Mouse (Mus musculus) thymus, adult 2 months (tissue): ENCODE data around the gene Man1c1. TPM values are rescaled to one million over a fixed set of nuclear protein-coding genes. Genes with fewer than 3 reads are reported as not detected.

Experiments used
- DNase-seq: peaks from one replicate; pipeline ENCODE4 v3.0.0; 2021
- H3K27ac ChIP-seq: fragments of 200-500 bp; 2 replicates; pipeline ENCODE4 v1.5.1; 2012; ENCODE audit warnings: low read length, control low read depth; ENCODE audit not compliant: control insufficient read depth, insufficient read depth
- H3K27me3 ChIP-seq: fragments of 200-500 bp; 2 replicates; pipeline ENCODE4 v1.6.1; 2012; ENCODE audit warnings: mild to moderate bottlenecking, low read length, moderate library complexity, mixed read lengths; ENCODE audit not compliant: control insufficient read depth, insufficient read depth
- H3K36me3 ChIP-seq: fragments of 200-500 bp; 2 replicates; pipeline ENCODE4 v1.6.1; 2012; ENCODE audit warnings: mild to moderate bottlenecking, low read length, moderate library complexity; ENCODE audit not compliant: control insufficient read depth, insufficient read depth
- H3K4me1 ChIP-seq: fragments of 200-500 bp; replicated peaks from 2 replicates; pipeline ENCODE4 v1.6.1; 2012; ENCODE audit warnings: low read length; ENCODE audit not compliant: control insufficient read depth, insufficient read depth
- H3K4me3 ChIP-seq: fragments of 200-500 bp; 2 replicates; pipeline ENCODE4 v1.5.1; 2012; ENCODE audit warnings: mild to moderate bottlenecking, low read length, control low read depth, moderate library complexity; ENCODE audit not compliant: control insufficient read depth, insufficient read depth
- CTCF ChIP-seq: fragments of 200-500 bp; IDR thresholded peaks from 2 replicates; pipeline ENCODE4 v1.5.1; 2012; ENCODE audit warnings: mild to moderate bottlenecking, control low read depth, low read length, moderate library complexity, borderline replicate concordance; ENCODE audit not compliant: control insufficient read depth, poor library complexity, insufficient read depth; ENCODE audit errors: extremely low read depth
- POLR2A ChIP-seq: fragments of 200-500 bp; IDR thresholded peaks from 2 replicates; pipeline ENCODE4 v1.6.1; 2012; ENCODE audit warnings: mild to moderate bottlenecking, low read length, control low read depth, moderate library complexity; ENCODE audit not compliant: control insufficient read depth, poor library complexity, insufficient read depth; ENCODE audit errors: extremely low read depth
- WGBS: fragments of 180-500 bp; shearing (Covaris S2); methylation state at CpG from one replicate; pipeline ENCODE4 v1.1.7; 2018; 5-methylcytosine and 5-hydroxymethylcytosine counted together
- polyA plus RNA-seq: library from polyadenylated mRNA; depleted of rRNA; stranded (reverse); fragments of >200 nt; gene quantifications from 2 replicates; pipeline ENCODE4 v1.2.3, GENCODE M21; 2012

Gene Man1c1
- polyA plus RNA-seq, 1 experiment = 5.5 TPM

DNA sequence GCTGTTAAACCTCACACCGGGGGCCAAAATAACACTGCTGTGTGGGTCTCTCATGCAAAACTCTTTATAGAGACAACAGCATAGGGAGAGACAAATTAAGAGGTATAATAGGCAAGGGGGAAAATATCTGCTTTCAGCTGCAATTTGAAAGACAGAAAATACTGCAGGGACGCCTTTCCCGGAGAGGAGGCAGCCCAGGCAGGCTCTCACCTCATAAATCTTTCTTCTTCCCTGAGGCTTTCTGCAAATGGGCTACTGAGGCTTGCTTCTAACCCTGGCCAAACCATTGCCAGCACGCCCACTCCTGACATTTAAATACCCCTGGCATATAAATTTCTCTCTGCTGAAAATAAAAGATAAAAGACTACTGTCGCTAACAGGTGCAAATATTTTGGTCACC, 1.2 kb upstream of the Man1c1 start:
- no peak for DNase-seq
- WGBS = 84% methylated on average over 5 of the region's 5 CpGs
- TF ChIP-seq CTCF (no peak), POLR2A (no peak)
- H3K4me3 ChIP-seq = no peak overlapping the region
- peaks cover 19% of the 10 kb centered on the region for H3K4me1 ChIP-seq
- H3K27me3 ChIP-seq = peaks cover 14% of the 10 kb centered on the region; the same call in 1 of the 2 replicates
- no peak overlapping the region for H3K27ac ChIP-seq
- H3K36me3 ChIP-seq = no peaks in the 10 kb centered on the region

DNA sequence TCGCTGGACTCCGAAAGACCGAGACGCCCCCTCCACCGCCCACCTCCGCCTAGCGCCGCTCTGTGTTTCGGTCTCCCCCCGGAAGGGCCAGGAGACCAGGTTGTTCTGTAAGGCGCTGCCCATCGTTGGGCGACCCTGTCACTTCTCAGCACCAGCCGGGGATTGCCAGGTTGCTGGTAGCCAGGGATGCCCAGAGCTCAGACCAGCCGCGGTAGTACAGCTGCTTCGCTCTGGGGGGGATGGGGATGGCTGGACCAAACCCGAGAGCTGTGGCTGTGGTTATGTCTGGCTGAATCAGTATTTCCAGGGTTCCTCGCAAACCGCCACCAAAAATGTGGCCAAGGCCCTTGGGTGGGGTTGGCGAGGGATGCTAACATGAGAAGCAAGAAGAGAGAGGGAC, 500 bp upstream of the Man1c1 start:
- Histone ChIP-seq H3K27ac (no peak overlapping the region), H3K4me3 (peak overlapping the region; percentile 27), H3K4me1 (peaks cover 19% of the 10 kb centered on the region), H3K36me3 (no peaks in the 10 kb centered on the region), H3K27me3 (peaks cover 14% of the 10 kb centered on the region; the same call in 1 of the 2 replicates)
- TF ChIP-seq POLR2A (no peak), CTCF (0 out of 2 replicates have a peak, but pooled peaks have one; percentile 1)
- no peak for DNase-seq
- 2% methylated on average over 20 of the region's 21 CpGs for WGBS

DNA sequence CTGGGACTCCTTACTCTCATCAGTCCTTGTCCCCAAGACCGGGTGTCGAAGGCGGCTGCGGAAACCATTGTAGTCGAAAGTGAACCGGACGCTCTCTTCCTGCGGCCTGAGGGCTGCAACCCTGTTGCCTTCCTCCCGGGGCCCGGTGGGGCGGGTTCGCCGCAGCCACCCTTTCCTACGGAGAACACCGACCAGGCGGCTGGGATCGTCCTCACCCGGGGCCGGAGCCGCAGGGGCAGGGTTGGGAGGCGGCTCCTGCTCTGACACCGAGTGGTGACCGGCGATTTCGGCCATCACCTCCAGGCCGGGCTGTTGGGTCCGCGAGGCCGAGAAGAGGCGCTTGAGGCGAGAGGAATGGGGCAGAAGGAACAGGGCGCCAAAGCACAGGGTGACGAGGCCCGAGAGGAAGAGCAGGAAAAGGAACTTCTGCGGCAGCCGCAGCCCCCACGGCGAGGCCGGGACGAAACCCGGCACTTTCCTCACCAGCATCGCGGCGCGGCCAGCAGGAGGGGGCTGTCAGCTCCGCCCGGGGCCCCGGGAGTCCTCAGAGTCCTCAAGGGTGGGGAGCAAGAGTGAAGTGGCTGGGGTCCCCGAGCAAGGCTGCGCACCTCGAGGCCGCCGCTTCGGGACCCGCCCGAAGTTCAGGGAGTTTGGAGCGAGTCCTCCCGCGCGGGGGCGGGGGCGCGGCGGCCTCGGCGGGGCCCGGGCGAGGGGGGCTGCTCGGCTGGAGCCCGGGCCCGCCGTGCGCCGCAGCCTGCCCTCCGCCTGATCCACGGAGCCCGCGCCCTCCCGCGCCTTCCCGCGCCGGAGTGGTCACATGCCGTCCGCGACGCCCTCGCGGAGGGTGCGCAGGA, 882 bp downstream of the Man1c1 start:
- DNase-seq = peak; percentile 30
- H3K36me3 ChIP-seq = no peaks in the 10 kb centered on the region
- peaks cover 14% of the 10 kb centered on the region; the same call in 1 of the 2 replicates for H3K27me3 ChIP-seq
- H3K4me1 ChIP-seq = peaks cover 19% of the 10 kb centered on the region
- peak overlapping the region; percentile 48 for H3K4me3 ChIP-seq
- no peak overlapping the region for H3K27ac ChIP-seq
- no peak for TF ChIP-seq CTCF
- no peak for TF ChIP-seq POLR2A
- WGBS = 1% methylated on average over 90 of the region's 90 CpGs

DNA sequence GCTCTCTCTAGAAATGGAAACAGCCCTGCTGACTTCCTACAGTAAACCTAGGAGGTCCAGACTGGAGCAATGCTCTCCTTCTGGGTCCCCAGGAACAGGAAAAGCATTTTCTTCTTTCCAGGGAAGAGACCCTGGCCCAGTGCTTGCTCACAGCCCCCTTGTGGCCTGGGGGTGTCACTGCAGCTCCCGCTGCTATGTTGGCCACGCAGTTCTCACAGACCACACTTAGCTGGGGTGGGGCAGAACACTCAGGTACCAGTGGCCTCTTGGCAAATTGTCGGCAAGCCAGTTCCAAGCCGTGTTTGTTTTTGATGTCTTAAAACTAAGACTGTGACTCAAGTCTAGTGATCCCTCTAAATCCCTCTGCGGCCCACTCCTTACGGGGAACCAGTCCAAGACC, 2.2 kb downstream of the Man1c1 start:
- Histone ChIP-seq H3K36me3 (no peaks in the 10 kb centered on the region), H3K27me3 (peaks cover 14% of the 10 kb centered on the region; the same call in 1 of the 2 replicates), H3K27ac (no peak overlapping the region), H3K4me3 (no peak overlapping the region), H3K4me1 (peaks cover 19% of the 10 kb centered on the region)
- WGBS = 40% methylated on average over 6 of the region's 6 CpGs
- peak; percentile 93 for TF ChIP-seq CTCF
- no peak for TF ChIP-seq POLR2A
- DNase-seq = peak; percentile 67

DNA sequence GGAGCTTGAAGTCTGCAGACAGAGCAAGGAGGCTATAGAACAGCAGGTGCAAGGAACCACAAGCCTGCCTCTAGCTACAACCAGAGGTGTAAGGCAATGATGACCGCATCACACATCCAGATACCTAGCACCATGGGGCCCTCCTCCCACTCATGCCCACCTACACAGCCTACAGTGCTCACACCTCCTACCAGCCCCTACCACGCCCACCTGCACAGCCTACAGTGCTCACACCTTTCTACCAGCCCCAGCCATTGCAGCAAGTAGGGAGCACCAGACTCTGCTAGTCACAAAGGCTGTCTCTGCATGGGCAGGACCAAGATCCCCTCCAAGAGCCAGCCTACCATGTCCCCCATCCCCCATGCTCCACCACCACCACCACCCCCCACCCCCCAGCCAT, 3.2 kb downstream of the Man1c1 start:
- WGBS = 95% methylated on average over 2 of the region's 2 CpGs

DNA sequence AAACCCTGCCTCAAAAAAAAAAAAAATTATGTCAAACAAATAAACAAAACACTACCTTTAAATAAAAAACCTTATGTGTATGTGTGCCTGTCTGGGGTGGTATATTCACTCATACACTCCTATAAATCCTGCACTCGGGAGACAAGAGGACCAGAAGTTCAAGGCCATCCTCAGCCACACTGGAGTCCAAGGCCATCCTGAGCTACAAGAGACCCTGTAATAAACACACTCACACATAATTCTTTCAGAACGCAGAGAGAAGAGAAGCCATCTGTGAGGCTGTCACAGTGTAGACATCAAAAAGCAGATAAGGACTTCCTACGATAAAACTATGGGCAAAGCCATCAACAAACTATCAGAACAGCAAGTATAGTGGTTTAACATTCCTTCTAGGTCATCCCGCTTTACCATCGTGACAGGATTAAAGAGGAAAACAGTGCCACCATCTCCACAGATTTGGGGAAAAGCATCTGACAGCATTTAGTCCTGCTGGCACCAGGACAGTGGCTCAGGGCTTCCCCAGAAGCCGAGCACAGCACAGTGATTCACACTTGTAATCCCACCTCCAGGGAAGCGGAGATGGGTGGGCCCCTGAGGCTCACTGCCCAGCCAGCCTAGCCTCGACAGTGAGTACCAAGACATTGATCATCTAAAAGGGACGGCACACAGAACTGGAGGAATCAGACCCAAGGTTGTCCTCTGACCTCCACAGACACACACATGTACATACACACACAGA, 10.7 kb downstream of the Man1c1 start:
- H3K4me3 ChIP-seq = no peak overlapping the region
- H3K27me3 ChIP-seq = no peaks in the 10 kb centered on the region
- no peak overlapping the region for H3K27ac ChIP-seq
- 95% methylated on average over 9 of the region's 9 CpGs for WGBS
- H3K4me1 ChIP-seq = no peaks in the 10 kb centered on the region
- no peak for TF ChIP-seq CTCF
- TF ChIP-seq POLR2A = no peak
- no peak for DNase-seq
- H3K36me3 ChIP-seq = no peaks in the 10 kb centered on the region

More for the DNA sequence above, 3.2 kb downstream of the Man1c1 start:
- H3K36me3 ChIP-seq = no peaks in the 10 kb centered on the region
- no peak for DNase-seq
- no peak overlapping the region for H3K4me3 ChIP-seq
- peaks cover 19% of the 10 kb centered on the region for H3K4me1 ChIP-seq
- no peak for TF ChIP-seq CTCF
- no peak for TF ChIP-seq POLR2A
- H3K27ac ChIP-seq = no peak overlapping the region
- H3K27me3 ChIP-seq = peaks cover 14% of the 10 kb centered on the region; the same call in 1 of the 2 replicates

DNA sequence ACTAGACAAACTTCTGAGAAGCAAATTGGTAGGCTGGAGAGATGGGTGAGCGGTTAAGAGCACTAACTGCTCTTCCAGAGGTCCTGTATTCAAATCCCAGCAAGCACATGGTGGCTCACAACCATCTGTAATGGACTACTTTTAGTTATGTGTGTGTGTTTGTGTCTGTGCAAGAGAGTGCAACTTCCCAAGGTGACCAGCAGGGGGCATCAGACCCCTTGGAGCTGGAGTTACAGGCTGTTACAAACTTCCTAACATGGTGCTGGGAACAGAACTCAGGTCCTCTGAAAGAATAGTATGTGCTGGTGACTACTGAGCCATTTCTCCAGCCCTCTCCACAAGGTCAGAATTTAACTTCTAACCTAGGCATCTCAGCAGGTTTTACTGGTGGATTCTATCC, 11.7 kb downstream of the Man1c1 start:
- TF ChIP-seq CTCF = no peak
- TF ChIP-seq POLR2A = no peak
- Histone ChIP-seq H3K27ac (no peak overlapping the region), H3K27me3 (no peaks in the 10 kb centered on the region), H3K4me1 (no peaks in the 10 kb centered on the region), H3K4me3 (no peak overlapping the region), H3K36me3 (no peaks in the 10 kb centered on the region)
- no peak for DNase-seq
- 100% methylated on average over 1 of the region's 1 CpGs for WGBS
